Mouse (Mus musculus): ENCODE results near the gene Foxl1.

Gene Foxl1

DNA sequence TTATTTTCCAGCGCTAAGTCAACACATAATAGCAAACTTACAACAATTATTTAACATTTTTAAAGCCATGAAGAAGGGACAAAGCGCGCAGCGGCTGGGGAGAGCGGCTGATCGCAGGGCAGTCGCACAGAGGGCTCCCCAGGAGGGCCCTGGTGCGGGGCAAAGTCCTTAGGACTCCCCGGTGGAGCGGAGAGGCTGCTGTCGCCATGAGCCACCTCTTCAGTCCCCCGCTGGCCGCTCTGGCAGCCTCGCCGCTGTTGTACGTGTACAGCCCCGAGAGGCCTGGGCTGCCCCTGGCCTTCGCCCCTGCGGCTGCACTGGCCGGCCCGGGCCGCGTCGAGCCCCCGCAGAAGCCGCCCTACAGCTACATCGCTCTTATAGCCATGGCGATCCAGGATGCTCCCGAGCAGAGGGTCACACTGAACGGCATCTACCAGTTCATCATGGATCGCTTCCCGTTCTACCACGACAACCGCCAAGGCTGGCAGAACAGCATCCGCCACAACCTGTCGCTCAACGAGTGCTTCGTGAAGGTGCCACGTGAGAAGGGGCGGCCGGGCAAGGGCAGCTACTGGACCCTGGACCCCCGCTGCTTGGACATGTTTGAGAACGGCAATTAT is at the start of gene Foxl1:
Gene Foxl1 (plus strand): TSS at position 185 of the 620 bp plus-strand sequence.
- no peak for DNase-seq

DNA sequence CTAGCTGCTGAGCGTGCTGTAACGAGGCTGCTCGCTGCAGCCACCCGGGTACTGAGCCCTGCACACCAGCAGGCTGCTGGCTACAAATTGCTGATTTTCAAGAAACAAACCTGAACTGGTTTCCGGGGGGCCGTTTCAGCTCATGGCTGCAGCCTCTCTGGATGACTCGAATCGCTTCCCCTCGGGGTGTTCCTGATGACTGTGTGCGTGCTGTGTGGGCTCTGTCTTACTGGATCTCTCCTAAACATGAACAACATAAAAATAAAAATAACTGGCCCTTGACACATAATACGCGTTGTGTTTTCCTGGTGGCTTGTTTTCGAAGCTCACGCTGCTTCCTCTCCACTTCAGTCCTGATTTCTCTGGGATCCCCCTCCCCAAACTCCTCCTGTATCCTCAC is 49.0 kb upstream of the Foxl1 start:
- no peak for DNase-seq

DNA sequence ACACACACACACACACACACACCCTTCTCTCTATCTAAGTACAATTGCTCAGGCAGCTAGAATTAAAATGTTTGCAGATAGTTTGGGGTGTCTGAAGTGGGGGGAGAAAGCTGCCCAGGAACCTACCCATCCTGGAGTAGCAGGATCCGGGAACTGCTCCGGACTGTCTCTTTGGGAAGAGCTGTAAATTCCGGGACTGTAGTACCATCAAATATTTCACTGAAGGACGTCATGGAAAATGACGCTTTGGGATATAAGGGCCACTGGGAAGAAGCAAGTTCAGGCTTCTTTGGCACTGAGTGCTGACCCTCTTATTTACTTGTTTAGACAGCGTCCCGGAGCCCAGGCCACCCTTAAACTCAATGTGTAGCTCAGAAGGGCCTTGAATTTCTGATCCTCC is 48.5 kb upstream of the Foxl1 start:
- no peak for DNase-seq

DNA sequence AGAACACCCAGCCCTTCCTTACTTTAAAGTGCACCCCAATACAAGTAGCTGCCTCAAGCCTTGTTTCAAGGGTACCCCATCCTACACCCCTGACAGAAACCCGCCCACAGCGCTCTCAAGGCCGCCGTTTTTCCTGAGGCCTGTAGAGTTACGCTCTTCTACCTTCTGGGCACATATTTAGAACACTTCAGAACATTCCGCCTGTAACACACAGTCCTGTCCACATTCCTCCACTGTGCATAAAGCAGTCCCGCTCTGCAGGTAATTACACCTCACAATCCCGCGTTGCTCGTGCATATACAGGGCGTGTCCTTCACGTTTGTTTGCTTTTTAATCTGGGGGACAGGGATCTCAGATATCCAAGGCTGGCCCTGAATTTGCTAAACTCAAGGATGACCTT is 47.8 kb upstream of the Foxl1 start:
- no peak for DNase-seq

DNA sequence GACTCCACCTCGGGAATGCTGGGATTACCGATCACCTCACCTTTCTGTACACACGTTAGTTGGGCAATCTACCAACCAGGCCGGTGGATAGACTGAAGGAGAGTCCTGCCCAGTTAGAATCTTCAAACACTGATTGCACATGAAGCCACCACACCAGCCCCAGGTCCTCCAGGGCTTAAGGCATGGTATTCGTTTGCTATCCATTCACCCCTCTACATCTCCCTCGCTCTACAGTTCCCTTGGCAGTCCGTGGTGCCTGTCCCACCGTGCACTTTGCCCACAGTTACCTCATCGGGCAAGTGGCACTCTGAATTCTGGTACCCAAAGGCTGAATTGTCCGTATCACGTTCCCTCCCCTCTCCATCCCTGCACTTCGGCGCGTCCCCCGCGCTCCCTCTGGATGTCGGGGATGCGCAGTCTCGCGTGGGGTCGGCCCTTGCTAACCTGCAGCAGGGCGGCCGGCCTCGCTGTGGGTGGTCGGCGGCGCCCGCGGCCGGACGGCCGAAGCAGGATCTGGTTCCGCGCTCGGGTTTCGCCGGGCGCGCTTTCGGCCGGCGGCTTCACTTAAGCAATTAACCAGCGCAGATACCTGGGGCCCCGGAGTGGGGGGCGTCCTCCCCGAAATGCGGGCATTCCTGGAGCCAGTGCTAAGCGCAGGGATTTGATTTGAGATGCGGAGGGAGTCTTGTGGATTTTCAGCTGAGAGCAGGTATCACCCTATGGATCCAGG is 47.2 kb upstream of the Foxl1 start:
- DNase-seq, result no peak

DNA sequence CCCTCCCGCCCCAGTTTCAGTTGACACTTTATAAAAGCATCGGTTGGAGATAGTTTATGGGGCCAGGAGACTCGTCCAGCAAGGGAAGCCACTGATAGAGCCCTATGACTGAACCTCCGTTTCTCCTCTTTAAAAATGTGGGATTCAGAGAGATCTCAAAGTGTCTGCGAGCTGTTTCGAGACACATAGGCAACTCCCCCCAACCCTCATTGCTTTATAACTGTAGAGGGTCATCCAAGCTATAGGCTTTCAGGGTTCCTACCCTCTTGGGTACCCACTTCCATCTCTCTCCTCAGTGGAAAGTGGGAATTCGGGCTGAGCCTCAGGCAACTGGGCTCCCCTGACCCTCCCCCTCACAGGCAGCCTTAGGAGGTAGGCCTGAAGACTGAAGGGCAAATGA is 46.3 kb upstream of the Foxl1 start:
- DNase-seq, result no peak

DNA sequence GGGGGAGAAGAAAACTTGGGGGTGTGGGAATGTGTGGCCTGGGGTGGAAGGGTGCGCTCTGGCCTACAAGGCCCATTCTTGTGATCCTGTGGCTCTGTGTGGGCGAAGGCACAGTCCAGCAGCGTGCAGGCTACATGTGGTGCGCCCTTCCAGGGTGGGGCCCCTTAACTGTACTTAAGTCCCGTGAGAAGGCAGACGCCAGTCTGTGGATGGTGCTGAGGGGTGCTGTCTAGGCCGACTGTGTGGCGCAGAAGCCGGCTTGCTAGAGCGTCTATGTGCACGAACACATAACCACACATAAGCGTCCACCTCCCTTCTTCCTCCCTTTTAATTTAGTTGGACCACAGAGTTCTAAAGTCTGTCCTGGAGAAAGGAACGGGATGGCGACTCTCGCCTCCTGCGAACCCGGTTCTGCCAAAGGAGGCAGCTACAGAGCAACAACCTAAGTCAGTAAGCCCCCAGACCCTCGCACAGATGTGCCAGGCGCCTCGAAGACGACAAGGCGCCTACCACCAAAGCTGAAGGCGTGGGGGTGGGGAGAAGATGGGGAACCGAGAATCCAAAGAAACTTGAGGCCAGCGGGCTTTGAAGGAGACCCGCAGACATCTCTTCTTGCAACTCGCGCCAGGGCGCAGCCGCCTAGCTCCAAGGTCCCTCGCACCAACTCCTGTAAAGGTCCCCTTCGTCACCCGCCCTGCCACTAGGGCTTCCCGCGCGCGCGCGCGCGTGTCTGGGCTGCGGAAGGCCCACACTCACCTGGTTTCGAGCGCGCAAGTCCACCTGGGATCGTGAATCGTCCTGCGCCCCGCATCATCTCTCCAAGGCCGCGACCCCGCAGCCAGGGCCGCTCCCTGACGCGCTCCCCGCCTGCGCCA is 45.3 kb upstream of the Foxl1 start:
- DNase-seq, result no peak

DNA sequence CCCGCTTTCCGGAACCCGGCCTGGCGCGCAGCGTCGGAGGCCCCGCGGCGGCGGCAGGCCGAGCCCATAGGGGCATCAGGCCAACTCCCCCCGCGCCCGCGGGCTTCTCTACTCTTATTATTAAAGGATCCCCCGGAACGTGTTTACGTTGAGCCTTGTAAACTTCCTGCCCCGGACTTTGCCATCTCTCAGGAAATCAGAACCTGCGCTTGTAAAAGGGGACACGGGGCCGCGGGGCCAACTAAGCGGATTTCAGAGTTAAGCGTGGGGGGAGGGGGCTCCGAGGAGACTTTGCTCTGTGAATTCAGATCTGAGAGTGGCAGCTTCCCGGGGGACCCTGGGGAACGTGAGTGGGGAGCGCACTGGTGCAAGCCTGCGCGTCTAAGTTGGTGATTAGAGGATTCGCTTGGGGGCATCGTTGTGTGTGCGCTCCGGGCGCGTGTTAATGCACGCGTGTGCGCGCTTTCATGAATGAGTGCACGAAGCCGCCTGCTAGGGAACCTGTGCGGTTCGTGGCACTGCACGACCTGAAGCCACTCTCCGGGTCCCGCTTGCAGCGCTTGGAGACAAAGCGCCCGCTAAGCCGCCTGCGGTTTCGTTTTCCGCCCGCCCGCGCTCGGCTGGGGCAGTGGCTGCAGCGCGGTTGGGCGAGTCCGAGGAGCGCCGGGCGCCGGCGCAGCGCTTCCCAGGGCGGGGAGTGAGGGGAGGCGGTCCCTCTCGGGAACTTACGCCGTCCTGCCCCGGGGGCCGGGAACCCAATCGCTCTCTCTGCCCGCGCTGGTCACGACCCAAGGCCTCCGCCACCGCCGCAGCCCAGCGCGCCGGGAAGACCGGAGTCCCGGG is 44.4 kb upstream of the Foxl1 start:
- DNase-seq, result no peak

DNA sequence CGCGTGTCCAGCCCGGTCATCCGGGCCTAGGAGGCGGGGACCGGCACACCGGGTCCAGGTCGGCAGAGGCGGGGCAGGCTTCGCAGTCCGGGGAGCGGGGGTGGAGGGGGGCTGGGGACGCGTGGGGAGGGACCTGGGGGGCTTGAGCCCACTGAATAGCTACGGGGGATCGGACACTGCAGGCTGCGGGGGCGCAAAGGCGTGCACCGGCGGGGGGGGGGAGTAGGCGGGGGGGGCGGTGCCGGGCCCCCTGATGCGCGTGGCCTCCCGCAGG is 43.9 kb upstream of the Foxl1 start:
- DNase-seq, result no peak

DNA sequence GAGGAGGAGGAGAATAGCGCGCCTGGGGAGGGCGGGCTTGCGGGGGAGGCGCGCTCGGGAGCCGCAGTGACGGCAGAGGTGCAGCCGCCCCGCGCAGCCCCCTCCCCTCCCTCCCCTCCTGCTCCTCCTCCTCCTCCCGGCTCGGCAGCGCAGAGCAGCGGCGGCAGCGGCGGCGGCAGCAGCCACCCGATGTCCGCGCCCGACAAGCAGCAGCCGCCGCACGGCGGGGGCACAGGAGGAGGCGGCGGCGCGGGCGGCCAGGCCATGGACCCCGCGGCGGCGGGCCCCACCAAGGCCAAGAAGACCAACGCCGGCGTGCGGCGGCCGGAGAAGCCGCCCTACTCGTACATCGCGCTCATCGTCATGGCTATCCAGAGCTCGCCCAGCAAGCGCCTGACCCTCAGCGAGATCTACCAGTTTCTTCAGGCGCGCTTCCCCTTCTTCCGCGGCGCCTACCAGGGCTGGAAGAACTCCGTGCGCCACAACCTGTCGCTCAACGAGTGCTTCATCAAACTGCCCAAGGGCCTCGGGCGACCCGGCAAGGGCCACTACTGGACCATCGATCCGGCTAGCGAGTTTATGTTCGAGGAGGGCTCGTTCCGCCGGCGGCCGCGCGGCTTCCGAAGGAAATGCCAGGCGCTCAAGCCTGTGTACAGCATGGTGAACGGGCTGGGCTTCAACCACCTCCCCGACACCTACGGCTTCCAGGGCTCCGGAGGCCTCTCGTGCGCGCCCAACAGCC is 43.4 kb upstream of the Foxl1 start, which contains the start of gene Foxf1:
Gene Foxf1 (plus strand): TSS at position 177 of the 742 bp plus-strand sequence.
- DNase-seq, result no peak

DNA sequence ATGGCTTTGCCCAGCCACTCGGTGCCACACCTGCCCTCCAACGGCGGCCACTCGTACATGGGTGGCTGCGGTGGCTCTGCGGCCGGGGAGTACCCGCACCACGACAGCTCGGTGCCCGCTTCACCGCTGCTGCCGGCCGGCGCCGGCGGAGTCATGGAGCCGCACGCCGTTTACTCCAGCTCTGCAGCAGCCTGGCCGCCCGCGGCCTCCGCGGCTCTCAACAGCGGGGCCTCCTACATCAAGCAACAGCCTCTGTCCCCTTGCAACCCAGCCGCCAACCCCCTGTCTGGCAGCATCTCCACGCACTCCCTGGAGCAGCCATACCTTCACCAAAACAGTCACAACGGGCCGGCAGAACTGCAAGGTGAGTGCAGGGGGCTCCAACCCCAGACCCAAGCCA is 42.7 kb upstream of the Foxl1 start:
- DNase-seq, result no peak

DNA sequence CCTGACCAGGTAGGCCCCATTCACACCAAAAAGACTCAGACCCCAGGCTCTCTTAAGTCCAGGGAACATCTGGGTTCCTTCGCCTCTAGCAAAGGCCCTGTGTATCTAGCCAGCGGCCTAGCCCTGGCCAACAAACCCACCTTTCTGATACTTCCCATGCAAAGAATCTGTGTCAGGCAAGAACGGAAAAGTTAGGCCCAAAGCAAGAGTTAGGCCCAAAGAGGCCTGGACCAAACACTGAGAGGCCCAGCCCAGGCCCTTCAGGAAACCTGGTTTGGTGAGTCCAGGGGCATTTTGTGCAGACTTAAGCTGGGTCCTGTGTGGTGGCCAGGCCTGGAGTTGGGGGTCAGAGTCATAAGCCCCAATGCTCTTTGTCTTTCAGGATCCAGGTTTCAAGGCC is 42.2 kb upstream of the Foxl1 start:
- DNase-seq, result no peak

DNA sequence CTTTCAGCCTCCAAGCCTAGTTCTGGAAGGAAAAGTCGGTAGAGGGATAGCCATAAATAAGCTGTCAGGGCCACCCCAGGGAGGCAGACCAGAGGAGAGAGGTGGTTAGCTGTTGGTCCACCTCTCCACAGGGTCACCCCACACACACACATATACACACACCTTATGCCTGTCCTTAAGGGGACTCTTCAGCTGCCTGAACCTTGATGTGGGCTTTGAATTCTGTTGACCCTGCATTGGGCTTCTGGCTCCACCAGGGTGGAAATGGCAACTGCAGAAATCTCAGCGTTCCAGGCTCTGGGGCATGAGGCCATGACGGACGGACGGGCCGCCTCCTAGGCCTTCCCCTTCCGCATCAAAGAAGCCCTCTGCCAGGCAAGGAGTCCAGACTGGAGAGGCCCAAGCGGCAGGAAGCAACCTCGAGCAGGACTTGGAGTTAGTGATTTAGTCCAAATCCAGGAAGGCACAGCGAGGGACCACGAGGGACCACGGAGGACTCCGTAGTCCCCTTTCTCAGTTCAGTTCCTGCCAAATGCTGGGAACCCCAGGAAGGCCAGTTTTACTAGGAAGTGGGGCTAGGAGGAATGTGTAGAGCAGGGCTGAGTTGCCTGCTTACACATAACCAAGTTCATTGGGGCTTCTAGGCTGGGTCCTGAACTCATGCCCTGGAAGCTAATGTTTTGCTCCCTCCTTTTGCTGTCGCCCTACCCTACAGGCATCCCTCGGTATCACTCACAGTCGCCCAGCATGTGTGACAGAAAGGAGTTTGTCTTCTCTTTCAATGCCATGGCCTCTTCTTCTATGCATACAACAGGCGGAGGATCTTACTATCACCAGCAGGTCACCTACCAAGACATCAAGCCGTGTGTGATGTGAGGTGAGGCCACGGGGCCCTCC is 41.5 kb upstream of the Foxl1 start:
- no peak for DNase-seq

DNA sequence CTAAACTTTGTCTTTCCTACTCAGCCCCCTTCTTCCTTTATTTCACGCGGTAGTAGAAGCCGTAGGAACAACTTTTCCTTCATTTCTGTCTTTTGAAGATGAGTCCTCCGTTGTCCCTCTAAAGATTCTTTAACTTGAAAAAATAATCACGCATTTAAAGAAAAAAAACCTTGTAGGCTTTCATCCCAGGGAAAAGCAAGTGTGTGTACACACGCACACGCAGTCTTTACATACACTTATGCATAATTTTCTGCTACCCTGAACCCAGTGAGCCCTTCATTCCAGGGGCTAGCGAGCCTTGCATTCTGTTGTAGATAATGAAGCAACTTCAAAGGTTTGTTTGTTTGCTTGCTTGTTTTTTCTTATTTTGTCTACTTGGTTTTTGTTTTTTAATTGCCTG is 39.5 kb upstream of the Foxl1 start:
- no peak for DNase-seq

DNA sequence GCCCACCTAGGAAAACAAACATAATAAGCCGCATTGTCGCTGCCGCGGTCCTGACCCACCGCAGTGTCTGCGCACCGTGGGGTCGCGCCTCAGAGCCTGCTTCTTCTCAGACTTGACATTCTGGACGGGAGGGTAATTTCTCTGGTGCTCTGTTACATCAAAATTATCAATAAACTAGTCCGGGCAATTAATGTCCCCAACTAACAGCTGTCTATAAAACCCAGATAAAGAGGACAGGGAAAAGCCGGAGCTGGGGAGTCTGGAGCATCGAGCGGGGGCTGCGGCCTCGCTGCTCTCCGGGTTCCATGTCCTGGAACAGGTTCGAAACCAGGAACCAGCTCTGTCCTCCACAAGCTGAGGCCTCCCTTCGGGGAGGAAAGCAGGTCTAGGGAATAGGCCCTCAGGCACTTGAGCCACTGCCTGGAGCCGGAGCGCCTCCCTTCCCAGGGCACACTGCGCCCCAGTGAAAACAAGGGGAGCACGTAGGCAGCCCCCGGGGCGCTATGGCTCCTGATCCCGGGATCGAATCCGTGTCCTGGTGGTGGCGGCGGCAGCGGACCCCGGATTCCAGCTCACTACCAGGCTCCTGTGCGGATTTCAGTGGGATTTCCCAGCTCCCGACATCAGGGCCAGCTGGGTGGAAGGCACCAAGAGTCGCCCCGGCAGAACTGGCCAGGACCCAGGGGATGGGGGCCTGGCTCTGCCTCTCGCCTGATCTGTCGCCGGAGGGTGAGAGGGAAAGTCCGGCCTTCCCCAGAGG is 38.7 kb upstream of the Foxl1 start:
- no peak for DNase-seq

DNA sequence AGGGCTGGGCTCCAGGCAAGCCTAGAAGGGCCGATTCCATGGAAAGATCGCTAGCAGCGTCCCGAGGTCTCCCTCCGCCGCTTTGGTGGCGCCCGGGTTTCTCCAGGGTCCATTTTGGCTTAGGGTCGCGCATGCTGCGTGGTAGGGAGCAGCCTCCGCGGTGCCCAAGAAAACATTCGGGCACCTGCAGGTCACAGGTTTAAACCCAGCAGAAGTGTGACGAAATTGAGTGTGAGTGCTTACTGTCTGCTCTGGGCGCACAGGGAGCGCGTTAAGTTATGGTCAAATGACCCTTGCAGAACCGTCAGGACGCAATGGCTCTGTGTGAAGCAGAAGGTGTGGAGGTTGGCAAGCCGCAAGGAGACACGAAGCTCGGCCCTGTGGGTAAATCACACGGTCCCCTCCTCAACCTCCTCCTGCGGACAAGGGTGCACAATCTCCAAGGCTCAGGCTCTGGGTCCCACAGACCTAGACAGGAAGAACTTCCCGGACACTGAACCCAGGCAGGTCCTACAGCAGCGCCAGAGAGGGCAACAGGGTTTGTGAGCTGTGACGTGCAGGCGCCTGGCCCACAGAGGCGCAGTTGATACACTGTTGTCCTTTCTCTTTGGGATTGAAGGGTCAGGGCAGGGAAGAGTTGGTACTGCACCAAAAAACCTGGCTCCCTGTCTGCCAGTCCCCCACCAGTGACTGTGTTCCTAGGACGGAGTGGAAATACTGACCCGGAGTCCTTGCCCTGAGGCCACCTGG is 37.9 kb upstream of the Foxl1 start:
- no peak for DNase-seq

DNA sequence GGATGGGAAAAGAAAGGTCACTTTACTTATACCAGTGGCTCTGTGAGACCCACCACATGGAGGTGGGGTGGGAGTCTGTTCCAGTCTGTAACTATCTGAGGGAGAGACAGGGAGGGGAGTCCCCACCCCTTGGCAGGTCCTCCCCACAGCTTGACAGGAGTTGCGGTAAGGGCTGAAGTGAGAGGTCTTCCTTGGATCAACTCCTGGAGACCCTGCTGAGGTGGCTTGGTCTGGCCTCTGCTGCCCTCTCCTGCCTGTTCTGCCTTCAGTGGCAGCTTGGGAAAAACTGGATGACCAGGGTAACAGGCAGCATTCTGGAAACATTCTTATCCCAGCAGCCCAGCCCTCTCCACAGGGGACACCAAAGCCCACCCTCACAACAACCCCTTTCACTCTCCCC is 37.0 kb upstream of the Foxl1 start:
- DNase-seq, result no peak

DNA sequence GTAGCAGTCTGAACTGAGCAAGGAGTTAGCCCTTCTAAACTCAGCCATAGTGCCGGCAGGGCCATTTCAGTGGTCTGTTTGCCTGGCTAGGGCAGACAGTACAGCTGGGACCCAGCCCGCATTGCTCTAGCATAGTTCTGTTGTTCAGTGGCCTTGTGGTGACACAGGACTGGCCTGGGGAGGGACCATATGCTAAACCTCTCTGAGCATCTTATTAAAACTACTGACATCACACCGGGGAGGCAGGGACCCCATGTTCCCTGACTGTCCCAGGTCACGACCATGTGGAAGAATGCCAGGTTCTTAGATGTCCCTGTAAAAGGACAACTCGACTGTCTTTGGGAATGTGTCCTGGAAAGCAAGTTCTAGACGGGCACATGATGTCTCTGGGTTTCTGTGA is 35.6 kb upstream of the Foxl1 start:
- DNase-seq, result no peak

DNA sequence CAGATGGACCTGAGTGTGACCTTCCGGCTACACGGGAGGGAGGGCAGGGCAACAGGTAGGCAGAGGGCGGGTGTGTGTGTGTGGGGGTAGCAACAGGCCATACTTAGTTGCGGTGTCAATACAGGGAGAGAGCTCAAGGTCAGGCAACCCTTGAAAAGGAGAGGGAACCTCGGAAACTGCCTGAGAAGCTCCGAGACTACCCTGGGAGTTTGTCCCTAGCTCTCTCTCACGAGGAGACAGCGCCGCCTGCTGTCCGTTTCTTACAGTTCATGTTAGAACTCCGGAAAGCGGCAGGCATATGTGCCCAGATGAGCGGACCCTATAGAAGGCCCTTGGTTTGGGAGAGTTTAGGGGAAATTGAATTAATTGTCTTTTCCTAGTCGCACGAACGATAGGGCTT is 35.1 kb upstream of the Foxl1 start:
- peak; percentile 91 for DNase-seq

DNA sequence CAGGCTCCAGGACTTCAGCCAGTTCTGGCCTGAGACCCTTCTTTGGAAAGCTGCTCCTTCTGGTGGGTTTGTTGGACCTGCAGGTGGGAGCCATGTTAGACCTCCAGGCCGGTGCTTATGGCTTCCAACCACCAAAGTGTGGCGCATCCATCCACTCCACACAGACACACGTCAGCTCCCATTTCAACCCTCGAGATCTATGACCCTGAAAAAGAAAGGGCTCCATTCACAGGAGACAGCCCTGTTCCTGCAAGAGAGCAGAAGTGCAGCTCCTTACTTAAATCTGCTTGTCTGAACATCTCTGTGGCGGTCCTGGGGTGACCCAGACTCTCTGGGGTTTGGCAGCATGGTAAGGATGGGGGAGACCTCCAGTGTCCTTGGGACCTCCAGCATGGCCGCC is 34.2 kb upstream of the Foxl1 start:
- DNase-seq, result no peak

Measured in right cerebral cortex, postnatal 14 days (tissue).